Mouse (Mus musculus): ENCODE results near the gene Dnah6. TPM values are rescaled to one million over a fixed set of nuclear protein-coding genes. Genes with fewer than 3 reads are reported as not detected.

Dnah6 gene
- polyA plus RNA-seq, 1 experiment from 2014 or later, result 0.23 TPM

- WGBS, result 95% methylated on average over 3 of the region's 3 CpGs
- Histone ChIP-seq H3K4me1 (replicated peaks; ENCODE audit: control insufficient read depth, insufficient read depth, low read length) (no peaks in the 10 kb centered on the region), H3K27ac (ENCODE audit: low read length) (no peak overlapping the region), H3K9ac (replicated peaks; ENCODE audit: low read depth, low read length) (no peak overlapping the region), H3K4me2 (ENCODE audit: low read length) (no peak overlapping the region), H3K27me3 (replicated peaks; ENCODE audit: control insufficient read depth, insufficient read depth, low read length) (no peaks in the 10 kb centered on the region), H3K36me3 (ENCODE audit: control insufficient read depth, insufficient read depth) (no peaks in the 10 kb centered on the region), H3K4me3 (replicated peaks; ENCODE audit: low read length) (no peak overlapping the region), H3K9me3 (ENCODE audit: control insufficient read depth, low read length) (no peaks in the 10 kb centered on the region)
- no peak for ATAC-seq
These were observed 192.6 kb downstream of the Dnah6 start for GRCm38 (mm10) chr6:73028853-73029252.

- Histone ChIP-seq H3K27me3 (replicated peaks; ENCODE audit: control insufficient read depth, insufficient read depth, low read length) (no peaks in the 10 kb centered on the region), H3K27ac (ENCODE audit: low read length) (no peak overlapping the region), H3K4me2 (ENCODE audit: low read length) (no peak overlapping the region), H3K9me3 (ENCODE audit: control insufficient read depth, low read length) (no peaks in the 10 kb centered on the region), H3K4me3 (replicated peaks; ENCODE audit: low read length) (no peak overlapping the region), H3K36me3 (ENCODE audit: control insufficient read depth, insufficient read depth) (no peaks in the 10 kb centered on the region), H3K9ac (replicated peaks; ENCODE audit: low read depth, low read length) (no peak overlapping the region), H3K4me1 (replicated peaks; ENCODE audit: control insufficient read depth, insufficient read depth, low read length) (no peaks in the 10 kb centered on the region)
- ATAC-seq, result no peak
- WGBS, result 80% methylated on average over 4 of the region's 4 CpGs
These were observed 193.6 kb downstream of the Dnah6 start for GRCm38 (mm10) chr6:73027881-73028280.

- Histone ChIP-seq H3K9me3 (ENCODE audit: control insufficient read depth, low read length) (no peaks in the 10 kb centered on the region), H3K4me3 (replicated peaks; ENCODE audit: low read length) (no peak overlapping the region), H3K36me3 (ENCODE audit: control insufficient read depth, insufficient read depth) (no peaks in the 10 kb centered on the region), H3K27ac (ENCODE audit: low read length) (no peak overlapping the region), H3K27me3 (replicated peaks; ENCODE audit: control insufficient read depth, insufficient read depth, low read length) (no peaks in the 10 kb centered on the region), H3K4me1 (replicated peaks; ENCODE audit: control insufficient read depth, insufficient read depth, low read length) (no peaks in the 10 kb centered on the region), H3K9ac (replicated peaks; ENCODE audit: low read depth, low read length) (no peak overlapping the region), H3K4me2 (ENCODE audit: low read length) (no peak overlapping the region)
- ATAC-seq, result no peak
- 88% methylated on average over 6 of the region's 6 CpGs for WGBS
These were observed 194.6 kb downstream of the Dnah6 start for GRCm38 (mm10) chr6:73026898-73027297.

- 3% methylated on average over 3 of the region's 3 CpGs for WGBS
- no peak for ATAC-seq
These were observed 201.4 kb downstream of the Dnah6 start for GRCm38 (mm10) chr6:73020061-73020460.

GRCm38 (mm10) chr6:73018725-73019280 is 202.6 kb downstream of the Dnah6 start:
- ATAC-seq, result no peak
- 83% methylated on average over 10 of the region's 10 CpGs for WGBS

More at GRCm38 (mm10) chr6:73020061-73020460, 201.4 kb downstream of the Dnah6 start:
- H3K9me3 ChIP-seq (ENCODE audit: control insufficient read depth, low read length), result no peaks in the 10 kb centered on the region
- H3K27ac ChIP-seq (ENCODE audit: low read length), result no peak overlapping the region
- H3K4me1 ChIP-seq (replicated peaks; ENCODE audit: control insufficient read depth, insufficient read depth, low read length), result no peaks in the 10 kb centered on the region
- no peak overlapping the region for H3K9ac ChIP-seq (replicated peaks; ENCODE audit: low read depth, low read length)
- H3K27me3 ChIP-seq (replicated peaks; ENCODE audit: control insufficient read depth, insufficient read depth, low read length), result no peaks in the 10 kb centered on the region
- no peaks in the 10 kb centered on the region for H3K36me3 ChIP-seq (ENCODE audit: control insufficient read depth, insufficient read depth)
- no peak overlapping the region for H3K4me3 ChIP-seq (replicated peaks; ENCODE audit: low read length)
- no peak overlapping the region for H3K4me2 ChIP-seq (ENCODE audit: low read length)

GRCm38 (mm10) chr6:73014317-73015160 is 206.9 kb downstream of the Dnah6 start:
- WGBS, result 44% methylated on average over 13 of the region's 13 CpGs
- no peak overlapping the region for H3K27ac ChIP-seq (ENCODE audit: low read length)
- no peak overlapping the region for H3K9ac ChIP-seq (replicated peaks; ENCODE audit: low read depth, low read length)
- no peaks in the 10 kb centered on the region for H3K4me1 ChIP-seq (replicated peaks; ENCODE audit: control insufficient read depth, insufficient read depth, low read length)
- H3K4me2 ChIP-seq (ENCODE audit: low read length), result no peak overlapping the region
- no peaks in the 10 kb centered on the region for H3K27me3 ChIP-seq (replicated peaks; ENCODE audit: control insufficient read depth, insufficient read depth, low read length)
- no peaks in the 10 kb centered on the region for H3K9me3 ChIP-seq (ENCODE audit: control insufficient read depth, low read length)
- H3K36me3 ChIP-seq (ENCODE audit: control insufficient read depth, insufficient read depth), result no peaks in the 10 kb centered on the region
- no peak for ATAC-seq
- no peak overlapping the region for H3K4me3 ChIP-seq (replicated peaks; ENCODE audit: low read length)

More at GRCm38 (mm10) chr6:73018725-73019280, 202.6 kb downstream of the Dnah6 start:
- Histone ChIP-seq H3K27ac (ENCODE audit: low read length) (no peak overlapping the region), H3K4me3 (replicated peaks; ENCODE audit: low read length) (no peak overlapping the region), H3K36me3 (ENCODE audit: control insufficient read depth, insufficient read depth) (no peaks in the 10 kb centered on the region), H3K9ac (replicated peaks; ENCODE audit: low read depth, low read length) (no peak overlapping the region), H3K4me1 (replicated peaks; ENCODE audit: control insufficient read depth, insufficient read depth, low read length) (no peaks in the 10 kb centered on the region), H3K27me3 (replicated peaks; ENCODE audit: control insufficient read depth, insufficient read depth, low read length) (no peaks in the 10 kb centered on the region), H3K4me2 (ENCODE audit: low read length) (no peak overlapping the region), H3K9me3 (ENCODE audit: control insufficient read depth, low read length) (no peaks in the 10 kb centered on the region)

GRCm38 (mm10) chr6:73012931-73013330 is 208.5 kb downstream of the Dnah6 start:
- Histone ChIP-seq H3K27ac (ENCODE audit: low read length) (no peak overlapping the region), H3K4me3 (replicated peaks; ENCODE audit: low read length) (no peak overlapping the region), H3K9ac (replicated peaks; ENCODE audit: low read depth, low read length) (no peak overlapping the region), H3K4me1 (replicated peaks; ENCODE audit: control insufficient read depth, insufficient read depth, low read length) (no peaks in the 10 kb centered on the region), H3K4me2 (ENCODE audit: low read length) (no peak overlapping the region), H3K36me3 (ENCODE audit: control insufficient read depth, insufficient read depth) (no peaks in the 10 kb centered on the region), H3K27me3 (replicated peaks; ENCODE audit: control insufficient read depth, insufficient read depth, low read length) (no peaks in the 10 kb centered on the region), H3K9me3 (ENCODE audit: control insufficient read depth, low read length) (no peaks in the 10 kb centered on the region)
- ATAC-seq, result no peak
- WGBS, result 82% methylated on average over 8 of the region's 8 CpGs

- no peak for ATAC-seq
- Histone ChIP-seq H3K4me3 (replicated peaks; ENCODE audit: low read length) (no peak overlapping the region), H3K4me1 (replicated peaks; ENCODE audit: control insufficient read depth, insufficient read depth, low read length) (no peaks in the 10 kb centered on the region), H3K9me3 (ENCODE audit: control insufficient read depth, low read length) (no peaks in the 10 kb centered on the region), H3K36me3 (ENCODE audit: control insufficient read depth, insufficient read depth) (no peaks in the 10 kb centered on the region), H3K4me2 (ENCODE audit: low read length) (no peak overlapping the region), H3K27me3 (replicated peaks; ENCODE audit: control insufficient read depth, insufficient read depth, low read length) (no peaks in the 10 kb centered on the region), H3K27ac (ENCODE audit: low read length) (no peak overlapping the region), H3K9ac (replicated peaks; ENCODE audit: low read depth, low read length) (no peak overlapping the region)
- 42% methylated on average over 6 of the region's 6 CpGs for WGBS
These were observed 209.6 kb downstream of the Dnah6 start for GRCm38 (mm10) chr6:73011827-73012226.

- no peaks in the 10 kb centered on the region for H3K4me1 ChIP-seq (replicated peaks; ENCODE audit: control insufficient read depth, insufficient read depth, low read length)
- no peak overlapping the region for H3K4me3 ChIP-seq (replicated peaks; ENCODE audit: low read length)
- H3K27ac ChIP-seq (ENCODE audit: low read length), result no peak overlapping the region
- no peaks in the 10 kb centered on the region for H3K36me3 ChIP-seq (ENCODE audit: control insufficient read depth, insufficient read depth)
- H3K27me3 ChIP-seq (replicated peaks; ENCODE audit: control insufficient read depth, insufficient read depth, low read length), result no peaks in the 10 kb centered on the region
- WGBS, result 42% methylated on average over 6 of the region's 6 CpGs
- no peak overlapping the region for H3K4me2 ChIP-seq (ENCODE audit: low read length)
- ATAC-seq, result no peak
- no peaks in the 10 kb centered on the region for H3K9me3 ChIP-seq (ENCODE audit: control insufficient read depth, low read length)
- H3K9ac ChIP-seq (replicated peaks; ENCODE audit: low read depth, low read length), result no peak overlapping the region
These were observed 211.4 kb downstream of the Dnah6 start for GRCm38 (mm10) chr6:73010073-73010472.

Data from forebrain, embryonic 16.5 days (tissue).